Mouse (Mus musculus) bone marrow macrophage, adult 2 months (primary cell): ENCODE measurements around the gene Trp53i13. TPM values are rescaled to one million over a fixed set of nuclear protein-coding genes. Genes with fewer than 3 reads are reported as not detected.
"Not testable (repeated sequence)": the region's sequence is repeated elsewhere in the genome, so short reads cannot be mapped to it uniquely, and the experiment has no call there.

Source experiments
- H3K27ac ChIP-seq: 2 replicates; pipeline ENCODE4 v1.5.1; 2012; ENCODE audit warnings: low read depth, low read length; ENCODE audit not compliant: insufficient read depth
- H3K4me1 ChIP-seq: 2 replicates; pipeline ENCODE4 v1.6.1; 2012; ENCODE audit warnings: low read length; ENCODE audit not compliant: control insufficient read depth, insufficient read depth
- H3K4me3 ChIP-seq: 2 replicates; pipeline ENCODE4 v1.5.1; 2012; ENCODE audit warnings: mild to moderate bottlenecking, low read length, moderate library complexity; ENCODE audit not compliant: insufficient read depth
- CTCF ChIP-seq: IDR thresholded peaks from 2 replicates; pipeline ENCODE4 v1.5.1; 2012; ENCODE audit warnings: low read depth, mild to moderate bottlenecking, low read length, moderate library complexity
- POLR2A ChIP-seq: IDR thresholded peaks from 2 replicates; pipeline ENCODE4 v1.6.1; 2012; ENCODE audit warnings: mild to moderate bottlenecking, low read depth, low read length, borderline replicate concordance
- polyA plus RNA-seq: library from polyadenylated mRNA; stranded (reverse); fragments of >200 nt; gene quantifications from 2 replicates; pipeline ENCODE4 v1.2.4, GENCODE M21; 2012; ENCODE audit not compliant: missing spikeins, insufficient read depth, insufficient read length

Gene Trp53i13
- polyA plus RNA-seq = 13.1 and 15.7 TPM in 2 replicates

GRCm38 (mm10) chr11:77515637-77516552 lies at the start of gene Trp53i13:
Gene Trp53i13 (minus strand): TSS chr11:77515980.
- peaks cover 40% of the 10 kb centered on the region for H3K4me1 ChIP-seq
- H3K27ac ChIP-seq = peak within 1 kb of the TSS; percentile 42
- peak within 1 kb of the TSS; percentile 74 for H3K4me3 ChIP-seq
- TF ChIP-seq POLR2A (no peak), CTCF (no peak)

GRCm38 (mm10) chr11:77545261-77545660 lies 29.5 kb upstream of the Trp53i13 start:
- H3K4me1 ChIP-seq = 0 out of 2 replicates have a peak, but pooled peaks cover 2% of the 10 kb centered on the region
- no peak for TF ChIP-seq CTCF
- TF ChIP-seq POLR2A = no peak
- H3K4me3 ChIP-seq = no peak overlapping the region

GRCm38 (mm10) chr11:77532202-77532846 lies 16.5 kb upstream of the Trp53i13 start:
- H3K4me3 ChIP-seq = no peak overlapping the region
- no peak overlapping the region for H3K27ac ChIP-seq
- TF ChIP-seq POLR2A (no peak), CTCF (no peak)
- no peaks in the 10 kb centered on the region for H3K4me1 ChIP-seq

More at GRCm38 (mm10) chr11:77545261-77545660, 29.5 kb upstream of the Trp53i13 start:
- no peak overlapping the region for H3K27ac ChIP-seq

- TF ChIP-seq CTCF (no peak), POLR2A (no peak)
- H3K4me3 ChIP-seq = no peak overlapping the region
- no peak overlapping the region for H3K27ac ChIP-seq
- no peaks in the 10 kb centered on the region for H3K4me1 ChIP-seq
These were observed 15.1 kb upstream of the Trp53i13 start for GRCm38 (mm10) chr11:77530862-77531261.

GRCm38 (mm10) chr11:77529644-77530043 lies 13.9 kb upstream of the Trp53i13 start:
- no peaks in the 10 kb centered on the region for H3K4me1 ChIP-seq
- TF ChIP-seq POLR2A (no peak), CTCF (no peak)
- H3K4me3 ChIP-seq = no peak overlapping the region
- no peak overlapping the region for H3K27ac ChIP-seq

- H3K4me3 ChIP-seq, H3K27ac ChIP-seq, H3K4me1 ChIP-seq: not testable (repeated sequence)
These were observed 12.6 kb upstream of the Trp53i13 start for GRCm38 (mm10) chr11:77528420-77528819.

GRCm38 (mm10) chr11:77525804-77526486 lies 10.2 kb upstream of the Trp53i13 start:
- H3K27ac ChIP-seq = no peak overlapping the region
- TF ChIP-seq POLR2A = no peak
- peaks cover 12% of the 10 kb centered on the region for H3K4me1 ChIP-seq
- H3K4me3 ChIP-seq = no peak overlapping the region

GRCm38 (mm10) chr11:77520601-77521529 lies 5.1 kb upstream of the Trp53i13 start:
- peaks cover 46% of the 10 kb centered on the region for H3K4me1 ChIP-seq
- TF ChIP-seq POLR2A (no peak), CTCF (no peak)
- no peak overlapping the region for H3K4me3 ChIP-seq
- H3K27ac ChIP-seq = peak overlapping the region; percentile 74

GRCm38 (mm10) chr11:77519043-77519442 lies 3.3 kb upstream of the Trp53i13 start, which contains the start of gene Gm10392:
Gene Gm10392 (minus strand): TSS chr11:77519198.
- TF ChIP-seq POLR2A (no peak), CTCF (no peak)
- H3K4me3 ChIP-seq = no peak within 1 kb of the TSS
- peaks cover 47% of the 10 kb centered on the region for H3K4me1 ChIP-seq
- H3K27ac ChIP-seq = peak within 1 kb of the TSS; percentile 70
